Mouse (Mus musculus) kidney, postnatal 0 days (tissue): Measurements from ENCODE around the gene Rora. TPM values are rescaled to one million over a fixed set of nuclear protein-coding genes. Genes with fewer than 3 reads are reported as not detected.

Experiments used
- ATAC-seq: fragments of 200-750 bp; cut with Nextera tagmentation; replicated peaks from 2 replicates; pipeline ENCODE4 v1.8.0; 2017; ENCODE audit warnings: low read depth, moderate number of reproducible peaks, moderate TSS enrichment, moderate library complexity; ENCODE audit not compliant: low FRiP score
- DNase-seq: peaks from one replicate; pipeline ENCODE4 v3.0.0-alpha.2; 2016; ENCODE audit warnings: low spot score
- H3K27ac ChIP-seq: fragments of 300-500 bp; sonication (generic); 2 replicates; pipeline ENCODE4 v1.5.1; 2014; ENCODE audit warnings: mild to moderate bottlenecking
- H3K27me3 ChIP-seq: fragments of 300-500 bp; sonication (generic); 2 replicates; pipeline ENCODE4 v1.6.1; 2014; ENCODE audit warnings: low read length, mixed read lengths; ENCODE audit not compliant: insufficient read depth
- H3K36me3 ChIP-seq: fragments of 300-500 bp; sonication (generic); 2 replicates; pipeline ENCODE4 v1.6.1; 2014; ENCODE audit warnings: low read length, mixed read lengths; ENCODE audit not compliant: insufficient read depth
- H3K4me1 ChIP-seq: fragments of 300-500 bp; sonication (generic); replicated peaks from 2 replicates; pipeline ENCODE4 v1.6.1; 2014; ENCODE audit warnings: antibody characterized with exemption, low read length, mixed read lengths; ENCODE audit not compliant: insufficient read depth
- H3K4me2 ChIP-seq: fragments of 300-500 bp; sonication (generic); 2 replicates; pipeline ENCODE4 v1.6.1; 2014; ENCODE audit warnings: mild to moderate bottlenecking, low read length, moderate library complexity, mixed read lengths
- H3K4me3 ChIP-seq: fragments of 300-500 bp; sonication (generic); replicated peaks from 2 replicates; pipeline ENCODE4 v1.5.1; 2014; ENCODE audit warnings: low read depth, low read length
- H3K9ac ChIP-seq: fragments of 300-500 bp; sonication (generic); 2 replicates; pipeline ENCODE4 v1.6.1; 2014; ENCODE audit warnings: low read depth, low read length
- H3K9me3 ChIP-seq: fragments of 300-500 bp; sonication (generic); replicated peaks from 2 replicates; pipeline ENCODE4 v1.6.1; 2016; ENCODE audit warnings: low read length, inconsistent platforms, mixed read lengths
- CTCF ChIP-seq: IDR thresholded peaks from 2 replicates; pipeline ENCODE4 v1.5.1; 2016; ENCODE audit warnings: antibody characterized with exemption, low read depth, mild to moderate bottlenecking, moderate library complexity
- WGBS: fragments of 180-500 bp; shearing (Covaris S2); extraction: QIAGEN DNeasy Blood & Tissue Kit; methylation state at CpG from one replicate; pipeline ENCODE4 v1.1.7; 2014; 5-methylcytosine and 5-hydroxymethylcytosine counted together
- polyA plus RNA-seq: library from polyadenylated mRNA; unstranded; fragments of >200 nt; fragmentation: Nextera tagmentation; extraction: Ambion mirVana; gene quantifications from 2 replicates; pipeline ENCODE4 v1.2.1, GENCODE M21; 2015

The Rora gene
- polyA plus RNA-seq, 1 experiment from 2014 or later = 9.8 TPM

GRCm38 (mm10) chr9:68976136-68976535, 322.6 kb downstream of the Rora start:
- 86% methylated on average over 5 of the region's 5 CpGs for WGBS
- ATAC-seq = no peak
- no peak for DNase-seq
- no peak overlapping the region for H3K27ac ChIP-seq
- no peaks in the 10 kb centered on the region for H3K27me3 ChIP-seq
- no peak overlapping the region for H3K9ac ChIP-seq
- no peaks in the 10 kb centered on the region for H3K4me1 ChIP-seq
- H3K36me3 ChIP-seq = no peaks in the 10 kb centered on the region
- no peak overlapping the region for H3K4me3 ChIP-seq
- TF ChIP-seq CTCF = no peak
- H3K4me2 ChIP-seq = no peak overlapping the region
- H3K9me3 ChIP-seq = no peaks in the 10 kb centered on the region

- TF ChIP-seq CTCF = no peak
- Histone ChIP-seq H3K4me3 (no peak overlapping the region), H3K4me2 (no peak overlapping the region), H3K27ac (no peak overlapping the region), H3K27me3 (no peaks in the 10 kb centered on the region), H3K36me3 (no peaks in the 10 kb centered on the region), H3K4me1 (no peaks in the 10 kb centered on the region), H3K9ac (no peak overlapping the region), H3K9me3 (no peaks in the 10 kb centered on the region)
- DNase-seq = no peak
- WGBS = 80% methylated on average over 4 of the region's 4 CpGs
- no peak for ATAC-seq
Measured at GRCm38 (mm10) chr9:68976851-68977250, 323.3 kb downstream of the Rora start.

GRCm38 (mm10) chr9:68978656-68979055, 325.1 kb downstream of the Rora start:
- no peak for DNase-seq
- no peak overlapping the region for H3K4me2 ChIP-seq
- no peaks in the 10 kb centered on the region for H3K9me3 ChIP-seq
- no peaks in the 10 kb centered on the region for H3K27me3 ChIP-seq
- no peaks in the 10 kb centered on the region for H3K36me3 ChIP-seq
- H3K27ac ChIP-seq = no peak overlapping the region
- no peak overlapping the region for H3K9ac ChIP-seq
- TF ChIP-seq CTCF = no peak
- no peaks in the 10 kb centered on the region for H3K4me1 ChIP-seq
- WGBS = 79% methylated on average over 4 of the region's 4 CpGs
- ATAC-seq = no peak
- H3K4me3 ChIP-seq = no peak overlapping the region

- 56% methylated on average over 4 of the region's 4 CpGs for whole genome bisulfite sequencing
- ATAC-seq (no peak), DNase-seq (no peak)
- no peaks in the 10 kb centered on the region for H3K36me3 ChIP-seq
- no peak for TF ChIP-seq CTCF
- H3K4me2 ChIP-seq = no peak overlapping the region
- H3K4me1 ChIP-seq = no peaks in the 10 kb centered on the region
- H3K9me3 ChIP-seq = no peaks in the 10 kb centered on the region
- H3K27ac ChIP-seq = no peak overlapping the region
- H3K4me3 ChIP-seq = no peak overlapping the region
- H3K9ac ChIP-seq = no peak overlapping the region
- H3K27me3 ChIP-seq = no peaks in the 10 kb centered on the region
Measured at GRCm38 (mm10) chr9:68980041-68980440, 326.5 kb downstream of the Rora start.

GRCm38 (mm10) chr9:68985046-68985445, 331.5 kb downstream of the Rora start:
- H3K4me3 ChIP-seq = no peak overlapping the region
- no peak overlapping the region for H3K9ac ChIP-seq
- H3K4me2 ChIP-seq = no peak overlapping the region
- no peaks in the 10 kb centered on the region for H3K36me3 ChIP-seq
- no peaks in the 10 kb centered on the region for H3K4me1 ChIP-seq
- no peak overlapping the region for H3K27ac ChIP-seq
- 78% methylated on average over 6 of the region's 6 CpGs for WGBS
- DNase-seq (no peak), ATAC-seq (no peak)
- TF ChIP-seq CTCF = no peak
- H3K9me3 ChIP-seq = no peaks in the 10 kb centered on the region
- no peaks in the 10 kb centered on the region for H3K27me3 ChIP-seq

- no peak for TF ChIP-seq CTCF
- WGBS = 66% methylated on average over 3 of the region's 3 CpGs
- no peaks in the 10 kb centered on the region for H3K4me1 ChIP-seq
- H3K36me3 ChIP-seq = no peaks in the 10 kb centered on the region
- H3K27ac ChIP-seq = no peak overlapping the region
- no peaks in the 10 kb centered on the region for H3K9me3 ChIP-seq
- H3K4me2 ChIP-seq = no peak overlapping the region
- no peaks in the 10 kb centered on the region for H3K27me3 ChIP-seq
- H3K4me3 ChIP-seq = no peak overlapping the region
- no peak for DNase-seq
- no peak overlapping the region for H3K9ac ChIP-seq
- no peak for ATAC-seq
Measured at GRCm38 (mm10) chr9:68985796-68986195, 332.2 kb downstream of the Rora start.

- 84% methylated on average over 6 of the region's 6 CpGs for WGBS
- ATAC-seq (no peak), DNase-seq (no peak)
- Histone ChIP-seq H3K9ac (no peak overlapping the region), H3K27ac (no peak overlapping the region), H3K27me3 (no peaks in the 10 kb centered on the region), H3K36me3 (no peaks in the 10 kb centered on the region), H3K4me2 (no peak overlapping the region), H3K4me3 (no peak overlapping the region), H3K4me1 (no peaks in the 10 kb centered on the region), H3K9me3 (no peaks in the 10 kb centered on the region)
- TF ChIP-seq CTCF = no peak
Measured at GRCm38 (mm10) chr9:68987290-68988042, 333.9 kb downstream of the Rora start.
